Mouse (Mus musculus) midbrain, embryonic 12.5 days (tissue): Measurements from ENCODE around the gene Rap1gap2. TPM values are rescaled to one million over a fixed set of nuclear protein-coding genes. Genes with fewer than 3 reads are reported as not detected.

Experiments
- ATAC-seq: fragments of 200-750 bp; cut with Nextera tagmentation; 2 replicates; pipeline ENCODE4 v1.8.0; 2017; ENCODE audit warnings: low read depth, moderate TSS enrichment, moderate library complexity; ENCODE audit not compliant: low FRiP score
- H3K27ac ChIP-seq: fragments of 300-500 bp; sonication (generic); replicated peaks from 2 replicates; pipeline ENCODE4 v1.5.1; 2016; ENCODE audit warnings: mild to moderate bottlenecking
- H3K27me3 ChIP-seq: fragments of 300-500 bp; sonication (generic); 2 replicates; pipeline ENCODE4 v1.6.1; 2016; ENCODE audit warnings: mild to moderate bottlenecking
- H3K36me3 ChIP-seq: fragments of 300-500 bp; sonication (generic); 2 replicates; pipeline ENCODE4 v1.6.1; 2016
- H3K4me1 ChIP-seq: fragments of 300-500 bp; sonication (generic); 2 replicates; pipeline ENCODE4 v1.6.1; 2016
- H3K4me2 ChIP-seq: fragments of 300-500 bp; sonication (generic); replicated peaks from 2 replicates; pipeline ENCODE4 v1.6.1; 2016; ENCODE audit warnings: mild to moderate bottlenecking, moderate library complexity
- H3K4me3 ChIP-seq: fragments of 300-500 bp; sonication (generic); 2 replicates; pipeline ENCODE4 v1.5.1; 2016; ENCODE audit warnings: mild to moderate bottlenecking
- H3K9ac ChIP-seq: fragments of 300-500 bp; sonication (generic); replicated peaks from 2 replicates; pipeline ENCODE4 v1.6.1; 2016; ENCODE audit warnings: mild to moderate bottlenecking, moderate library complexity
- H3K9me3 ChIP-seq: fragments of 300-500 bp; sonication (generic); 2 replicates; pipeline ENCODE4 v1.6.1; 2016; ENCODE audit warnings: mild to moderate bottlenecking
- WGBS: fragments of 180-500 bp; shearing (Covaris S2); methylation state at CpG from one replicate; pipeline ENCODE4 v1.1.7; 2016; 5-methylcytosine and 5-hydroxymethylcytosine counted together
- polyA plus RNA-seq: library from polyadenylated mRNA; unstranded; fragments of >200 nt; fragmentation: Nextera tagmentation; extraction: Ambion mirVana; gene quantifications from 2 replicates; pipeline ENCODE4 v1.2.1, GENCODE M21; 2016

The Rap1gap2 gene
- polyA plus RNA-seq, 1 experiment from 2014 or later = 6.1 TPM

GRCm38 (mm10) chr11:74638791-74639411 is 28.2 kb upstream of the Rap1gap2 start:
- Histone ChIP-seq H3K4me3 (peak overlapping the region; percentile 72), H3K4me1 (peaks cover 15% of the 10 kb centered on the region), H3K27me3 (peaks cover 44% of the 10 kb centered on the region), H3K27ac (peak overlapping the region; percentile 93), H3K9me3 (no peaks in the 10 kb centered on the region), H3K9ac (peak overlapping the region; percentile 86), H3K4me2 (peak overlapping the region; percentile 88), H3K36me3 (no peaks in the 10 kb centered on the region)
- ATAC-seq = no peak
- WGBS = 15% methylated on average over 9 of the region's 9 CpGs

GRCm38 (mm10) chr11:74637971-74638790 is 27.5 kb upstream of the Rap1gap2 start:
- Histone ChIP-seq H3K9ac (peak overlapping the region; percentile 86), H3K27me3 (peaks cover 44% of the 10 kb centered on the region), H3K4me2 (peak overlapping the region; percentile 88), H3K36me3 (no peaks in the 10 kb centered on the region), H3K9me3 (no peaks in the 10 kb centered on the region), H3K27ac (peak overlapping the region; percentile 93), H3K4me1 (peaks cover 15% of the 10 kb centered on the region), H3K4me3 (peak overlapping the region; percentile 72)
- WGBS = under 1% methylated on average over 82 of the region's 86 CpGs
- ATAC-seq = peak; percentile 82

- H3K27me3 ChIP-seq = peaks cover 44% of the 10 kb centered on the region
- ATAC-seq = peak; percentile 28
Measured at GRCm38 (mm10) chr11:74637486-74637885, 26.8 kb upstream of the Rap1gap2 start.

GRCm38 (mm10) chr11:74634490-74635275 is 24.0 kb upstream of the Rap1gap2 start:
- 62% methylated on average over 5 of the region's 5 CpGs for WGBS
- Histone ChIP-seq H3K9ac (no peak overlapping the region), H3K4me3 (no peak overlapping the region), H3K4me2 (no peak overlapping the region), H3K27ac (no peak overlapping the region), H3K4me1 (peaks cover 15% of the 10 kb centered on the region), H3K36me3 (no peaks in the 10 kb centered on the region), H3K9me3 (no peaks in the 10 kb centered on the region), H3K27me3 (peaks cover 24% of the 10 kb centered on the region)
- no peak for ATAC-seq

More at GRCm38 (mm10) chr11:74637486-74637885, 26.8 kb upstream of the Rap1gap2 start:
- Histone ChIP-seq H3K36me3 (no peaks in the 10 kb centered on the region), H3K4me3 (peak overlapping the region; percentile 72), H3K4me1 (peaks cover 15% of the 10 kb centered on the region), H3K9me3 (no peaks in the 10 kb centered on the region), H3K27ac (peak overlapping the region; percentile 93), H3K9ac (peak overlapping the region; percentile 86), H3K4me2 (peak overlapping the region; percentile 88)
- 20% methylated on average over 8 of the region's 8 CpGs for WGBS

- WGBS = 72% methylated on average over 7 of the region's 7 CpGs
- Histone ChIP-seq H3K4me3 (no peak overlapping the region), H3K4me1 (no peaks in the 10 kb centered on the region), H3K27ac (no peak overlapping the region), H3K36me3 (no peaks in the 10 kb centered on the region), H3K9ac (no peak overlapping the region), H3K4me2 (no peak overlapping the region), H3K9me3 (no peaks in the 10 kb centered on the region), H3K27me3 (peaks cover 11% of the 10 kb centered on the region)
- ATAC-seq = no peak
Measured at GRCm38 (mm10) chr11:74631880-74632789, 21.4 kb upstream of the Rap1gap2 start.

- no peaks in the 10 kb centered on the region for H3K9me3 ChIP-seq
- no peaks in the 10 kb centered on the region for H3K4me1 ChIP-seq
- H3K36me3 ChIP-seq = no peaks in the 10 kb centered on the region
- H3K9ac ChIP-seq = no peak overlapping the region
- no peak overlapping the region for H3K27ac ChIP-seq
- H3K27me3 ChIP-seq = 0 out of 2 replicates have a peak, but pooled peaks cover 5% of the 10 kb centered on the region
- H3K4me3 ChIP-seq = no peak overlapping the region
- 89% methylated on average over 3 of the region's 3 CpGs for WGBS
- no peak overlapping the region for H3K4me2 ChIP-seq
- ATAC-seq = no peak
Measured at GRCm38 (mm10) chr11:74627481-74627880, 16.8 kb upstream of the Rap1gap2 start.

GRCm38 (mm10) chr11:74625333-74625732 is 14.6 kb upstream of the Rap1gap2 start:
- no peak overlapping the region for H3K9ac ChIP-seq
- ATAC-seq = no peak
- H3K27me3 ChIP-seq = peaks cover 17% of the 10 kb centered on the region
- no peak overlapping the region for H3K4me3 ChIP-seq
- no peak overlapping the region for H3K4me2 ChIP-seq
- H3K9me3 ChIP-seq = no peaks in the 10 kb centered on the region
- H3K27ac ChIP-seq = no peak overlapping the region
- no peaks in the 10 kb centered on the region for H3K4me1 ChIP-seq
- no peaks in the 10 kb centered on the region for H3K36me3 ChIP-seq

- Histone ChIP-seq H3K27ac (no peak overlapping the region), H3K9me3 (no peaks in the 10 kb centered on the region), H3K4me2 (no peak overlapping the region), H3K27me3 (peaks cover 31% of the 10 kb centered on the region), H3K4me3 (no peak overlapping the region), H3K4me1 (peaks cover 10% of the 10 kb centered on the region), H3K9ac (no peak overlapping the region), H3K36me3 (no peaks in the 10 kb centered on the region)
- no peak for ATAC-seq
- 82% methylated on average over 6 of the region's 6 CpGs for WGBS
Measured at GRCm38 (mm10) chr11:74623693-74624092, 13.0 kb upstream of the Rap1gap2 start.

GRCm38 (mm10) chr11:74621974-74622669 is 11.4 kb upstream of the Rap1gap2 start:
- H3K4me2 ChIP-seq = no peak overlapping the region
- no peaks in the 10 kb centered on the region for H3K36me3 ChIP-seq
- H3K9me3 ChIP-seq = no peaks in the 10 kb centered on the region
- H3K27ac ChIP-seq = no peak overlapping the region
- peaks cover 10% of the 10 kb centered on the region for H3K4me1 ChIP-seq
- H3K4me3 ChIP-seq = no peak overlapping the region
- H3K9ac ChIP-seq = no peak overlapping the region
- 79% methylated on average over 8 of the region's 8 CpGs for WGBS
- H3K27me3 ChIP-seq = peaks cover 42% of the 10 kb centered on the region
- ATAC-seq = no peak

- peak overlapping the region; percentile 58 for H3K4me3 ChIP-seq
- peaks cover 54% of the 10 kb centered on the region for H3K27me3 ChIP-seq
- H3K4me2 ChIP-seq = peak overlapping the region; percentile 75
- peaks cover 10% of the 10 kb centered on the region for H3K4me1 ChIP-seq
- H3K27ac ChIP-seq = no peak overlapping the region
- 5% methylated on average over 11 of the region's 16 CpGs for whole genome bisulfite sequencing
- 0 out of 2 replicates have a peak, but pooled peaks have one; percentile 47 for ATAC-seq
- H3K9ac ChIP-seq = peak overlapping the region; percentile 67
- no peaks in the 10 kb centered on the region for H3K36me3 ChIP-seq
- H3K9me3 ChIP-seq = no peaks in the 10 kb centered on the region
Measured at GRCm38 (mm10) chr11:74619956-74620300, 9.2 kb upstream of the Rap1gap2 start.
